Mouse (Mus musculus): ENCODE measurements at regions not wholly inside any gene's neighbourhood (a gene's known extent, or its start where the extent isn't known, plus 50 kb on each side); places are given as distances from the start of the nearest gene placed in this dataset.

GRCm38 (mm10) chr4:131120680-131121079 lies 176.5 kb downstream of the Matn1 start:
- TF ChIP-seq CTCF (conservative IDR thresholded peaks at IDR 0.05; ENCODE audit: low read length) = no peak
- TF ChIP-seq POU5F1 (IDR thresholded peaks at IDR 0.05; ENCODE audit: borderline replicate concordance, low read length) = no peak
- no peak for TF ChIP-seq NANOG (IDR thresholded peaks at IDR 0.05; ENCODE audit: borderline replicate concordance, low read length)

Data from E14TG2a.4 (cell line).